Mouse (Mus musculus) urinary bladder, postnatal 4 days (tissue): ENCODE data around the gene Zscan4c.
"Not testable (repeated sequence)": the region's sequence is repeated elsewhere in the genome, so short reads cannot be mapped to it uniquely, and the experiment has no call there.

Source experiments
- DNase-seq, 2 experiments: peaks; one replicate each; pipeline ENCODE4 v3.0.0; 2021 to 2022; ENCODE audit warnings: low spot score in 2 of 2

The Zscan4c gene

DNA sequence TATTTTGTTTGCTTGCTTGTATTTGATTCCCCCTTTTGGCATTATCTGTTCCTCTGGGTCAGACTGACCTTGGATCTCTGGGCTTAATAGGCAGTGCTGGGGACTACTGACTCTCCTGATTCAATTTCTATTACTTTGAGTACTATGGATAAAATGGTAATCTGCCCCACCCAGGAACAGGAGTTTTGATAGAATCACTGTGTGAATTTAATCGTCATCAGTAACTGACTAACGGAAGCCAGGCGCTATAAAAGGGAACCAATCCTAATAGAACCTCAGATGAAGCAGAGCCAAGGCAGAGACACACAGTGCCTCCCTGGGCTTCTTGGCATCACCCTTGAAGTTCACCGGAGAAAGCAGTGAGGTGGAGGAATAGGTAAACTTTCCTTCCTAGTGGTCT is at the start of gene Zscan4c:
TSS of gene Zscan4c (plus strand) at position 301 of the 400 bp plus-strand sequence.
- DNase-seq, result not testable (repeated sequence)
